Mouse (Mus musculus): ENCODE results near the gene Gm3435. TPM values are rescaled to one million over a fixed set of nuclear protein-coding genes. Genes with fewer than 3 reads are reported as not detected.

Gene Gm3435
- polyA plus RNA-seq, 1 experiment from 2014 or later, result 9.0 TPM

Other genes with a start within 250 kb of the Gm3435 start
- gene Wdr27, start 67.0 kb upstream of the Gm3435 start, polyA plus RNA-seq (2016; fragmentation: Nextera tagmentation; extraction: Ambion mirVana), result 4.3 and 8.7 TPM in 2 replicates
- 29.8 and 33.7 TPM in 2 replicates for gene 1600012H06Rik, start 67.0 kb upstream of the Gm3435 start, polyA plus RNA-seq (2016; fragmentation: Nextera tagmentation; extraction: Ambion mirVana)
- 23.6 and 27.0 TPM in 2 replicates for gene Phf10, start 48.9 kb upstream of the Gm3435 start, polyA plus RNA-seq (2016; fragmentation: Nextera tagmentation; extraction: Ambion mirVana)
- 15.0 and 16.2 TPM in 2 replicates for gene 9030025P20Rik, start 31.7 kb upstream of the Gm3435 start, polyA plus RNA-seq (2016; fragmentation: Nextera tagmentation; extraction: Ambion mirVana)
- gene Gm3417, start 31.4 kb upstream of the Gm3435 start, polyA plus RNA-seq (2016; fragmentation: Nextera tagmentation; extraction: Ambion mirVana), result 0.60 and 0.78 TPM in 2 replicates
- gene Ermard, start 31.0 kb downstream of the Gm3435 start, polyA plus RNA-seq (2016; fragmentation: Nextera tagmentation; extraction: Ambion mirVana), result 91.1 and 106 TPM in 2 replicates
- 0.74 TPM in 1 of 2 replicates, not detected in the other for gene Tcte3, start 31.3 kb downstream of the Gm3435 start, polyA plus RNA-seq (2016; fragmentation: Nextera tagmentation; extraction: Ambion mirVana)
- gene Gm3448, start 31.4 kb downstream of the Gm3435 start, polyA plus RNA-seq (2016; fragmentation: Nextera tagmentation; extraction: Ambion mirVana), result 6.7 and 6.8 TPM in 2 replicates